Mouse (Mus musculus) liver, postnatal 0 days (tissue): ENCODE results near the gene Cryl1. TPM values are rescaled to one million over a fixed set of nuclear protein-coding genes. Genes with fewer than 3 reads are reported as not detected.

Experiments
- ATAC-seq: fragments of 200-750 bp; cut with Nextera tagmentation; 2 replicates; pipeline ENCODE4 v1.8.0; 2017; ENCODE audit warnings: mild to moderate bottlenecking, moderate library complexity
- DNase-seq: peaks from one replicate; pipeline ENCODE4 v3.0.0-alpha.2; 2016
- H3K27ac ChIP-seq: fragments of 300-500 bp; sonication (generic); 2 replicates; pipeline ENCODE4 v1.5.1; 2014; ENCODE audit warnings: antibody characterized with exemption, moderate library complexity, mild to moderate bottlenecking, low read depth
- H3K27me3 ChIP-seq: fragments of 300-500 bp; sonication (generic); 2 replicates; pipeline ENCODE4 v1.6.1; 2014; ENCODE audit warnings: low read length, control low read depth, mixed read lengths; ENCODE audit not compliant: insufficient read depth
- H3K36me3 ChIP-seq: fragments of 300-500 bp; sonication (generic); replicated peaks from 2 replicates; pipeline ENCODE4 v1.6.1; 2014; ENCODE audit warnings: mild to moderate bottlenecking, control low read depth, low read length, moderate library complexity, mixed read lengths; ENCODE audit not compliant: insufficient read depth
- H3K4me1 ChIP-seq: fragments of 300-500 bp; sonication (generic); 2 replicates; pipeline ENCODE4 v1.6.1; 2014; ENCODE audit warnings: antibody characterized with exemption, mild to moderate bottlenecking, control low read depth; ENCODE audit not compliant: insufficient read depth
- H3K4me2 ChIP-seq: fragments of 300-500 bp; sonication (generic); 2 replicates; pipeline ENCODE4 v1.6.1; 2014; ENCODE audit warnings: low read depth, mild to moderate bottlenecking, low read length, moderate library complexity, mixed read lengths
- H3K4me3 ChIP-seq: fragments of 300-500 bp; sonication (generic); 2 replicates; pipeline ENCODE4 v1.5.1; 2014; ENCODE audit warnings: low read depth, low read length
- H3K9ac ChIP-seq: fragments of 300-500 bp; sonication (generic); replicated peaks from 2 replicates; pipeline ENCODE4 v1.6.1; 2014; ENCODE audit warnings: mild to moderate bottlenecking, moderate library complexity
- H3K9me3 ChIP-seq: fragments of 300-500 bp; sonication (generic); 2 replicates; pipeline ENCODE4 v1.6.1; 2016; ENCODE audit warnings: mild to moderate bottlenecking, control low read depth, low read length, mixed read lengths
- CTCF ChIP-seq: sonication (generic); IDR thresholded peaks from 2 replicates; pipeline ENCODE4 v1.5.1; 2016; ENCODE audit warnings: antibody characterized with exemption, low read depth
- EP300 ChIP-seq: IDR thresholded peaks from 2 replicates; pipeline ENCODE4 v1.6.1; 2016; ENCODE audit warnings: antibody characterized with exemption, low read depth, mild to moderate bottlenecking
- WGBS: fragments of 180-500 bp; shearing (Covaris S2); extraction: QIAGEN DNeasy Blood & Tissue Kit; methylation state at CpG from one replicate; pipeline ENCODE4 v1.1.7; 2014; ENCODE audit not compliant: insufficient replicate concordance; 5-methylcytosine and 5-hydroxymethylcytosine counted together
- polyA plus RNA-seq: library from polyadenylated mRNA; unstranded; fragments of >200 nt; fragmentation: Nextera tagmentation; extraction: Ambion mirVana; gene quantifications from 2 replicates; pipeline ENCODE4 v1.2.1, GENCODE M21; 2015

Cryl1 gene
- polyA plus RNA-seq, 1 experiment from 2014 or later, result 6.7 TPM

- H3K4me2 ChIP-seq, result no peak overlapping the region
- no peak overlapping the region for H3K4me3 ChIP-seq
- ATAC-seq (no peak), DNase-seq (no peak)
- H3K9ac ChIP-seq, result no peak overlapping the region
- H3K27me3 ChIP-seq, result no peaks in the 10 kb centered on the region
- WGBS, result 75% methylated on average over 1 of the region's 1 CpGs
- no peaks in the 10 kb centered on the region for H3K36me3 ChIP-seq
- no peak overlapping the region for H3K27ac ChIP-seq
- H3K9me3 ChIP-seq, result no peaks in the 10 kb centered on the region
- no peaks in the 10 kb centered on the region for H3K4me1 ChIP-seq
- no peak for TF ChIP-seq EP300
- TF ChIP-seq CTCF, result no peak
Measured at GRCm38 (mm10) chr14:57272341-57272740, 126.0 kb downstream of the Cryl1 start.

GRCm38 (mm10) chr14:57271861-57272260, 126.5 kb downstream of the Cryl1 start:
- WGBS, result 61% methylated on average over 1 of the region's 1 CpGs
- Histone ChIP-seq H3K4me3 (no peak overlapping the region), H3K36me3 (no peaks in the 10 kb centered on the region), H3K27me3 (no peaks in the 10 kb centered on the region), H3K27ac (no peak overlapping the region), H3K4me1 (no peaks in the 10 kb centered on the region), H3K9me3 (no peaks in the 10 kb centered on the region), H3K4me2 (no peak overlapping the region), H3K9ac (no peak overlapping the region)
- no peak for ATAC-seq
- no peak for DNase-seq
- no peak for TF ChIP-seq CTCF
- TF ChIP-seq EP300, result no peak

- H3K27me3 ChIP-seq, result no peaks in the 10 kb centered on the region
- H3K27ac ChIP-seq, result no peak overlapping the region
- H3K4me1 ChIP-seq, result no peaks in the 10 kb centered on the region
- H3K9ac ChIP-seq, result no peak overlapping the region
- WGBS, result 68% methylated on average over 3 of the region's 3 CpGs
- no peak overlapping the region for H3K4me3 ChIP-seq
- ATAC-seq, result no peak
- no peak for DNase-seq
- no peaks in the 10 kb centered on the region for H3K9me3 ChIP-seq
- no peak overlapping the region for H3K4me2 ChIP-seq
- H3K36me3 ChIP-seq, result no peaks in the 10 kb centered on the region
- TF ChIP-seq EP300 (no peak), CTCF (no peak)
Measured at GRCm38 (mm10) chr14:57268900-57269299, 129.4 kb downstream of the Cryl1 start.

- Histone ChIP-seq H3K4me3 (no peak overlapping the region), H3K27me3 (no peaks in the 10 kb centered on the region), H3K27ac (no peak overlapping the region), H3K4me2 (no peak overlapping the region), H3K4me1 (no peaks in the 10 kb centered on the region), H3K9ac (no peak overlapping the region), H3K9me3 (no peaks in the 10 kb centered on the region), H3K36me3 (no peaks in the 10 kb centered on the region)
- WGBS, result 75% methylated on average over 3 of the region's 3 CpGs
- DNase-seq (no peak), ATAC-seq (no peak)
- TF ChIP-seq CTCF, result no peak
- TF ChIP-seq EP300, result no peak
Measured at GRCm38 (mm10) chr14:57268344-57268743, 130.0 kb downstream of the Cryl1 start.

GRCm38 (mm10) chr14:57263943-57264342, 134.4 kb downstream of the Cryl1 start:
- no peak for TF ChIP-seq EP300
- TF ChIP-seq CTCF, result no peak
- Histone ChIP-seq H3K36me3 (no peaks in the 10 kb centered on the region), H3K9ac (no peak overlapping the region), H3K4me1 (no peaks in the 10 kb centered on the region), H3K27me3 (no peaks in the 10 kb centered on the region), H3K27ac (no peak overlapping the region), H3K9me3 (no peaks in the 10 kb centered on the region), H3K4me2 (no peak overlapping the region), H3K4me3 (no peak overlapping the region)
- ATAC-seq, result no peak
- 30% methylated on average over 10 of the region's 10 CpGs for WGBS
- no peak for DNase-seq

GRCm38 (mm10) chr14:57259341-57259740, 139.0 kb downstream of the Cryl1 start:
- Histone ChIP-seq H3K9ac (no peak overlapping the region), H3K4me2 (no peak overlapping the region), H3K4me3 (no peak overlapping the region), H3K9me3 (no peaks in the 10 kb centered on the region), H3K36me3 (no peaks in the 10 kb centered on the region), H3K4me1 (no peaks in the 10 kb centered on the region), H3K27me3 (no peaks in the 10 kb centered on the region), H3K27ac (no peak overlapping the region)
- DNase-seq (no peak), ATAC-seq (no peak)
- WGBS, result 81% methylated on average over 8 of the region's 8 CpGs
- TF ChIP-seq EP300 (no peak), CTCF (no peak)

- Histone ChIP-seq H3K27ac (no peak overlapping the region), H3K36me3 (no peaks in the 10 kb centered on the region), H3K4me3 (no peak overlapping the region), H3K9me3 (no peaks in the 10 kb centered on the region), H3K4me1 (no peaks in the 10 kb centered on the region), H3K27me3 (no peaks in the 10 kb centered on the region), H3K9ac (no peak overlapping the region), H3K4me2 (no peak overlapping the region)
- WGBS, result 68% methylated on average over 3 of the region's 3 CpGs
- ATAC-seq, result no peak
- TF ChIP-seq CTCF (no peak), EP300 (no peak)
- DNase-seq, result no peak
Measured at GRCm38 (mm10) chr14:57248661-57249060, 149.7 kb downstream of the Cryl1 start.
